Mouse (Mus musculus): ENCODE results near the gene B2m.

B2m gene

DNA sequence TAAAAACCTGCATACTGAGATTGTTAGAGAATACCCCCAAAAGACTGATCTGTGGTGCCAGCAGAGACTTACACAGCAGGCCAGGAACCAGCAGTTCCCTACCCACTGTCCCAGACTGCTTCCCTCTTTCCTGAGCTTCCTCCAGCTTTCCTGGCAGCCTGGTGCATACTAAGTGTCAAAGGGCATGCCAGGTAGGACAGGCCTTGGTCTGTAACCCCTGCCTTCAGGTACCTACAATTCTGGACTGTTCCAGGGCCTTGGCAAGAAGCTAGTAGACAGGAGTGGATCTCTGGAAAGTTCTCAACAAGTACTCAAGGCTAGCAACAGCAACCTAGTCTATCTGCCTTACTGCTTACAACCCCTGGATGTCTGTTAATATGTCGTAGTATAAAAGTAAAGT lies 3.7 kb downstream of the B2m start:
- no peak for DNase-seq

DNA sequence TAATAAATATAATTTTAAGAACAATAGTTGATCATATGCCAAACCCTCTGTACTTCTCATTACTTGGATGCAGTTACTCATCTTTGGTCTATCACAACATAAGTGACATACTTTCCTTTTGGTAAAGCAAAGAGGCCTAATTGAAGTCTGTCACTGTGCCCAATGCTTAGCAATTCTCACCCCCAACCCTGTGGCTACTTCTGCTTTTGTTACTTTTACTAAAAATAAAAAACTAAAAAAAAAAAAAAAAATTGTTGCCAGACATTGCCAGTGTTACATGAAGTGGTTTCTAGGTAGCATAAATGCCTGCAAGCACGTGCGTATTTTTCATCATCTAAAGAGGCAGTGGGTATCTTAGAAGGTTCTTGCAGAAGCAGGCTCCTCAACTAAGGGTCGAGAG lies 5.4 kb downstream of the B2m start:
- DNase-seq = no peak

- DNase-seq = no peak
Observed at GRCm38 (mm10) chr2:122153681-122154365, 6.3 kb downstream of the B2m start.

- DNase-seq = no peak
Observed at GRCm38 (mm10) chr2:122154479-122154878, 7.0 kb downstream of the B2m start.

DNA sequence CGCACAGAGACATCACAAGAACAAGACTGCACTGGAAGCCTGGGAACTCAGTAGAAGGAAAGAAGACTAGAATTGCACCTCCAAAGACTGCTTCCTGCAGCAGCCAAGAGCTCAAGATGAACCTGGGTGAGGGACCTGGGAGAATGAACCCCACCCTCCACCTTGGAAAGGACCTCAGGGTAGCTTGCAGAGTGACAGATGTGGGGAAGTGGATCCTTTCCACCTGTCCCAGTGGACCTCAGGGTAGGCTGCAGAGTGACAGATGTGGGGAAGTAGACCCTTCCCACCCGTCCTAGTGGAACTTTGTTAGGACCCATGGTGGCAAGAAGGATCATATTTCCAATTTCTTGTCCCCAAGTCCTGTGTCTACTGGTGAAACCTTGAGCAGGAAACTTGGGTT lies 7.8 kb downstream of the B2m start:
- DNase-seq = no peak

DNA sequence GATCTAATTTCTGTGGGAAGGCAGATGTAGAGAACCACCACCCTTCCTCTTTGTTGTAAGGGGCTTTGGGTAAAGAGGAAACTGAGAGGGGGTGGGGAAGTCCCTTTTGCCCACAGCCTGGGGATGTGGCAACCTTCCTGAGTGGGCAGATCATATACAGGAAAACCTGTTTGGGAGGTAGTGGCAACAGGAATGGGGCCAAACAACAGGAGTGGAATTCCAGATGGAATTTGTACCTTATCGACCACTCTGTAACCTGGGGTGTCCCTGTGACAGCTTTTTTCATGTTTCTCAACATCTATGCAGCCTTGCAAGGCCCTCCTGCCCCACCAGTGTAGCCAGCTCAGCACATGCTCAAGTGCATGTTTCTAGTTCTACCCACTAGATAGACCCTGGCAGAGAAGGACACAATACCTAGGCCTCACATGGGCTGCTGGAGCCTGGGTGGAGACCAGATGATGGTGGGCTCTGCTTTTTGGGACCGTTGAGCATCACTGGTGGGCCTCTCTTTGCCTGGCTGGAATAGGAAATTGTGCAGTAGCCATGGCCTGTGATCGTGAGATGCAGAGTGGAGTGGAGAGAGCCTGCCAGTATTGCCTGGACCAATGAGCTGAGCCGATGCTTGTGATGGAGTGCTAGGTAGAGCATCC lies 8.7 kb downstream of the B2m start:
- no peak for DNase-seq

- DNase-seq = no peak
Observed at GRCm38 (mm10) chr2:122157561-122157960, 10.1 kb downstream of the B2m start.

DNA sequence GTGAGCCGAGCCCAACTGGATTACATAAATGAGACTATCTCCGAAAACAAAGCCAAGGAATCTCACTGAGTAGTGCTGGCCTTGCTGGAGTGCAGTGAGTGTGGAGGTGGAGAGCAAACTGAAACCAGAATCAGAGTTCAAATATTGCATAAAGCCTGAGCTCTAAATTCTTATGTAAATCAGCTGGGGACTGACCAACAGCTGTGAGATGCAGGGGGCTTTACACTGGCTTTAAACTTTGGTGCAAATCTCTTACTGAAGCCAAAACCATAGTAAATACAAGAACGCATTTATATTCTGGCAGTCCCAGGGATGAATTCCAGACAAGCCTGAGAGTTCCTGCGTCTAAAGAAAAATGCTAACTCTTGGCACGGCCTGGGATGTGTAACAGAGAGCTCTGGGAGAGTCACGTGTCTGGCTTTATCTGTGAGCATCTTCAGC lies 10.9 kb downstream of the B2m start:
- no peak for DNase-seq

DNA sequence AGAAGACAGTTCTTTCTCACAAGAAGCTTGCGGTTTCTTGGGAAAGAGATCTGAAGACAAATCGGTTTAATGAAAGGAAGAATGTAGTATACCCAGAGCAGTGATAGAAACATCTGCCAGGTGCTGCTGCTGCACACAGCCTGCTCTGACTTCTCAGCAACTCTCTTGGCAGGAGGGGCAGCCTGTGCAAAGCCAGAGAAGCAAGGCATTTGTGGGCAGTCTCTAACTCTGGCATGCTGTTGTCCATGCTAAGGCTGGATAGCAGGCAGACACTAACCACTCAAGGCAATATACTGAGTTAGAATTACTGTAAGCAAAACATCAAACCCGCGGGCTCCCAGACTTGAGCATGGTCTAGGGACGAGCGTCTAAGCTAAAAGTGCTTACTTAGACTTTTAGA lies 12.2 kb downstream of the B2m start:
- DNase-seq = no peak

GRCm38 (mm10) chr2:122160680-122161079 lies 13.2 kb downstream of the B2m start, which contains the start of gene Trim69:
Gene Trim69, plus strand, starts transcription at chr2:122160700.
- peak; percentile 77 for DNase-seq

DNA sequence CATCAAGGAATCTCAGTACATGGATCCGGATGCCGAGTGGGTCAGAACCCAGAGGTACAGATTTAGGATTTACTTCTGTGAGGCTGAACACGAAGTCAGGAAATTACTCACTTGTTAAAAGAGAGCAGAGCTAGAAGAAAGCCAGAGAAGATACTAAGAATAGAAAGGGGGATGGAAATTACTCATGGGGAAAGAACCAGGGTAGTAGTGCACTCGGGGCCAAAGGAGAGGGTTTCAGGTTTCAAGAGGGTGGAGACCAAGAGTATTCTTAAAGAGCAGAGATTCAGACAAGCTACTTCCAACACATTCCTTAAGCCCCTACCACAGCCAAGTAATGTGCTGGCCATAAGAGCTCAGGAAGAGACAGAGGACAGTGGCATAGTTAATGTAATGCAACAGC lies 14.1 kb downstream of the B2m start:
- DNase-seq = no peak

GRCm38 (mm10) chr2:122162529-122162928 lies 15.0 kb downstream of the B2m start:
- no peak for DNase-seq

DNA sequence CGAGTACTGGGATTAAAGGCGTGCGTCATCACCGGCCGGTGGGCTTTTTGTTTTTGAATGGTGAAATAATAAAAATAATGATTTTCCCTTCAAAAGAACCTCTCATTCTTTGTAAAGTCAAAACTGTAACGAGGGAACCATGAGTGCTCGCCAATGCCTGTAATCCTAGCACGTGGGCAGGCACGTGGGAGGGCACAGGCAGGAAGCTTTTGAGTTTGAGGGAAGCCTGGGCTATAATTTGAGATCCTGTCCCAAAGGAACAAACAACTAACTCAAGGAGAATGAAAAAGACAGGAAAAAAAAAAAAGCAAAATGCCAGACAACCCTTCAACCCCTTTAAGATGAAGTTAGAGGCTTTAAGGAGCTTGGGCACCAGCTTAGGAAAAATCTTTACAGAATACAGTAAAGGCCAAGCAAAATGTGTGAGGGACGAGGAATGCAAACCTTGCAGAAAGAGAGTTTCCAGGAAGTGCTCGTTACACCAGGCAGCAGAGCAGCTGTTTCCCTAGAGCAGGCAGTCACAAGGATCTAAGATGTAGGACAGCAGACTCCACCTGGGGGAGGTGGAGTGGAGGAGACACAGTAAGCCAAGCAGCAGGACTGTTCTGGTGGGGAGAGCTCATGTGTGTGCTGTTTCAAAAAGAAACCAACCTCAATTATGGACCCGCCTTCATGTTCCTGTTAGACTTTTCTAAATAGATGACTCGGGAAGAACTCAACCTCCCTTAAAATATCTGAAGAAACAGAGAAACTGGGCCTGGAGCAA lies 16.1 kb downstream of the B2m start:
- no peak for DNase-seq

GRCm38 (mm10) chr2:122164293-122164692 lies 16.8 kb downstream of the B2m start:
- DNase-seq = no peak

DNA sequence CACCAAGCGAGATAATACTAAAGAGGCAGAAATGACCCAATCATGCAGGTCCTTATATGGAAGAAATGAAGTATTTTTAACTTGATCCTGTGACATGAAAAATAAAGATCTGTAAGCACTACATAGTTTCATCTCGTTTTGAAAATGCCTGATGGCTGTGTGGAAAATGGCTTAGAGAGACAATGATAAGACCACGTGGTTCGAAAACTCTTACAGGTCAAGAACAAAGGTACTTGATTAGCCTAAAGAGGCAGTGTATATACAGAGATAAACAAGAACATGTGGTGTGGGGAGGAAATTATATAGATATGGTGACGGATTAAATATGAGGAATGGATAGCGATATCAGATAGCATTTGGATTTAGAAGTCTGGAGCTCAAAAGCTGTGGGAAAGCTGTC lies 23.8 kb downstream of the B2m start:
- no peak for DNase-seq

GRCm38 (mm10) chr2:122172188-122172587 lies 24.7 kb downstream of the B2m start:
- peak; percentile 21 for DNase-seq

- no peak for DNase-seq
Observed at GRCm38 (mm10) chr2:122180051-122180822, 32.8 kb downstream of the B2m start.

GRCm38 (mm10) chr2:122185086-122185485 lies 37.6 kb downstream of the B2m start:
- DNase-seq = no peak

- no peak for DNase-seq
Observed at GRCm38 (mm10) chr2:122186106-122186505, 38.6 kb downstream of the B2m start, which contains the start of the genes Patl2 and Terb2. Gene Patl2, minus strand, starts transcription at chr2:122186189. Gene Terb2, plus strand, starts transcription at chr2:122186272.

GRCm38 (mm10) chr2:122186751-122187150 lies 39.3 kb downstream of the B2m start:
- no peak for DNase-seq

GRCm38 (mm10) chr2:122191849-122192248 lies 44.4 kb downstream of the B2m start:
- no peak for DNase-seq

- DNase-seq = peak; percentile 6
Observed at GRCm38 (mm10) chr2:122194509-122194929, 47.0 kb downstream of the B2m start.

DNA sequence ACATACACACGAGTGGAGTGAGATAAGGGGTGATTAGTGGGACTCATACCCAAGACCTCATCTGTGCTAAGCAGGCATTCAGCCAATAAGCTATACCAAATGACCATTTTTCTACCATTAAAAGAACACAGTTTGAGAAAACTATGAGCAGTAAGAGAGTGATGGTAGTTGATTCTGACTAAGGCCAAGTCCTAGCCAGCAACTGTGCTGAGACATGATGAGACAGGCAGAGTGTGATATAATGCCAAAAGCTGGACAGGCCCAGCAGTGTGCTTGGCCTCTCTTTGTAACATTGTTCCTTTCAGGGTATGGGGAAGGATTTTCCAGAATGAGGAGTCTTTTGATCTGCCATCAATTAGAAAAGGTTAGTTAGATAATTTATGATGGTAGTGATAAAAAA lies 54.0 kb downstream of the B2m start:
- no peak for DNase-seq

Data from right cerebral cortex, postnatal 4 days (tissue).